Mouse (Mus musculus) stomach, postnatal 0 days (tissue): ENCODE measurements around the gene Prima1.

ENCODE experiments used
- CTCF ChIP-seq: IDR thresholded peaks from 2 replicates; pipeline ENCODE4 v1.5.1; 2016; ENCODE audit warnings: antibody characterized with exemption, low read depth, mild to moderate bottlenecking, moderate library complexity
- EP300 ChIP-seq: optimal IDR thresholded peaks from 2 replicates; pipeline ENCODE3; 2016; ENCODE audit warnings: antibody characterized with exemption

- TF ChIP-seq EP300 (no peak), CTCF (no peak)
Observed at GRCm38 (mm10) chr12:103235251-103235650, 6.7 kb downstream of the Prima1 start.
